12 mouse cellular contexts compared by ENCODE assay signal in genomic region chr6:48739780-48740055, GRCm38 (mm10). TPM values are rescaled to one million over a fixed set of nuclear protein-coding genes. Genes with fewer than 3 reads are reported as not detected.
A peak's percentile ranks its signal among the peaks of the same experiment; 100 is the strongest.
DNase-seq lines count a peak whose midpoint lies in the region; ATAC-seq and TF ChIP-seq lines count a peak whose summit lies in the region.
"Had no signal": no experiment of that assay in that cellular context is flagged by ENCODE, and none has a peak within 500 bp of the region (broad histone marks: within the 10 kb centered on the region; RNA-seq: fewer than 3 reads in every experiment).

No protein-coding gene starts in this region.

- no peak for ATAC-seq in kidney, embryonic 15.5 days (replicated peaks; ENCODE audit: low FRiP score)
- no peak for ATAC-seq in liver, embryonic 11.5 days (replicated peaks; ENCODE audit: low FRiP score)

- TF ChIP-seq POLR2A in thymus, adult 2 months (IDR thresholded peaks at IDR 0.05; ENCODE audit: control insufficient read depth, extremely low read depth, insufficient read depth, low read length, poor library complexity), result no peak

- H3K9me3 ChIP-seq in kidney, embryonic 15.5 days (replicated peaks), result no peaks in the 10 kb centered on the region
- H3K9me3 ChIP-seq in liver, embryonic 11.5 days (ENCODE audit: control insufficient read depth, low read length), result no peaks in the 10 kb centered on the region

- peak overlapping the region; percentile 1; the same call in 1 of the 2 replicates for H3K4me3 ChIP-seq in kidney, embryonic 15.5 days (replicated peaks)
- H3K4me3 ChIP-seq in thymus, adult 2 months (ENCODE audit: control insufficient read depth, insufficient read depth, low read length), result peak overlapping the region; percentile 48
- peak overlapping the region; percentile 15; the same call in 1 of the 2 replicates for H3K4me3 ChIP-seq in liver, embryonic 11.5 days (ENCODE audit: low read depth, low read length)

- H3K4me2 ChIP-seq in kidney, embryonic 15.5 days, result peak overlapping the region; percentile 86
- H3K4me2 ChIP-seq in liver, embryonic 11.5 days, result peak overlapping the region; percentile 43

- H3K27me3 ChIP-seq in kidney, embryonic 15.5 days, result peaks cover 32% of the 10 kb centered on the region
- H3K27me3 ChIP-seq in thymus, adult 2 months (ENCODE audit: control insufficient read depth, insufficient read depth, low read length), result no peaks in the 10 kb centered on the region
- no peaks in the 10 kb centered on the region for H3K27me3 ChIP-seq in liver, embryonic 11.5 days (replicated peaks; ENCODE audit: control insufficient read depth, insufficient read depth, low read length)

- H3K36me3 ChIP-seq in kidney, embryonic 15.5 days, result no peaks in the 10 kb centered on the region
- H3K36me3 ChIP-seq in thymus, adult 2 months (ENCODE audit: control insufficient read depth, insufficient read depth, low read length), result peaks cover 14% of the 10 kb centered on the region
- H3K36me3 ChIP-seq in liver, embryonic 11.5 days (ENCODE audit: control insufficient read depth, insufficient read depth, low read length), result no peaks in the 10 kb centered on the region

- 82% methylated on average over 3 of the region's 3 CpGs for WGBS in kidney, embryonic 15.5 days
- 9% methylated on average over 3 of the region's 3 CpGs for WGBS in thymus, adult 2 months
- 60% methylated on average over 3 of the region's 3 CpGs for WGBS in liver, embryonic 11.5 days

- no peak for TF ChIP-seq CTCF in thymus, adult 2 months (IDR thresholded peaks at IDR 0.05; ENCODE audit: borderline replicate concordance, control insufficient read depth, extremely low read depth, insufficient read depth, low read length, poor library complexity)

- H3K27ac ChIP-seq in kidney, embryonic 15.5 days, result 0 out of 2 replicates have a peak overlapping the region, but pooled peaks have one; percentile 69
- H3K27ac ChIP-seq in thymus, adult 2 months (ENCODE audit: control insufficient read depth, insufficient read depth, low read length), result peak overlapping the region; percentile 99
- no peak overlapping the region for H3K27ac ChIP-seq in liver, embryonic 11.5 days (ENCODE audit: low read depth, low read length)

- DNase-seq in kidney, adult 18-20 months, result no peak
- no peak for DNase-seq in thymus, adult 2 months
- no peak for DNase-seq in thymus, postnatal 25 days
- DNase-seq in liver, embryonic 11.5 days (ENCODE audit: low spot score), result no peak
- no peak for DNase-seq in urinary bladder, postnatal 36 days (ENCODE audit: low spot score in 2 of 2)
- DNase-seq in right cerebral cortex, postnatal 10 days (ENCODE audit: low spot score in 2 of 2), result no peak
- DNase-seq: adrenal gland, postnatal 10 days; cerebellum, adult 11 months; lung, postnatal 10 days; right cerebral cortex, postnatal 14 days had no signal

- peaks cover 24% of the 10 kb centered on the region for H3K4me1 ChIP-seq in kidney, embryonic 15.5 days
- H3K4me1 ChIP-seq in thymus, adult 2 months (replicated peaks; ENCODE audit: control insufficient read depth, insufficient read depth, low read length), result peaks cover 38% of the 10 kb centered on the region
- peaks cover 10% of the 10 kb centered on the region; the same call in 1 of the 2 replicates for H3K4me1 ChIP-seq in liver, embryonic 11.5 days (replicated peaks; ENCODE audit: control insufficient read depth, insufficient read depth, low read length)

- no peak overlapping the region for H3K9ac ChIP-seq in kidney, embryonic 15.5 days
- no peak overlapping the region for H3K9ac ChIP-seq in liver, embryonic 11.5 days (ENCODE audit: low read depth, low read length)

RNA-seq across cellular contexts. Expression of gene Gimap1, which starts 0.9 kb away (rescaled TPM):
- 32.4 and 33.1 TPM in 2 replicates for polyA plus RNA-seq in kidney, embryonic 15.5 days (2015; fragmentation: Nextera tagmentation; extraction: Ambion mirVana)
- polyA plus RNA-seq in thymus, adult 2 months (2012; rRNA removed), result 94.7 and 98.1 TPM in 2 replicates
- 14.1 and 15.4 TPM in 2 replicates for polyA plus RNA-seq in liver, embryonic 11.5 days (2014; fragmentation: Nextera tagmentation; extraction: Ambion mirVana)

RNA-seq across cellular contexts. Expression of gene Gimap5, which starts 6.3 kb away (rescaled TPM):
- polyA plus RNA-seq in kidney, embryonic 15.5 days (2015; fragmentation: Nextera tagmentation; extraction: Ambion mirVana), result 16.4 and 16.5 TPM in 2 replicates
- 34.0 and 35.3 TPM in 2 replicates for polyA plus RNA-seq in thymus, adult 2 months (2012; rRNA removed)
- 3.5 and 4.0 TPM in 2 replicates for polyA plus RNA-seq in liver, embryonic 11.5 days (2014; fragmentation: Nextera tagmentation; extraction: Ambion mirVana)

RNA-seq across cellular contexts. Expression of gene Gimap7, which starts 21.3 kb away (rescaled TPM):
- polyA plus RNA-seq in kidney, embryonic 15.5 days (2015; fragmentation: Nextera tagmentation; extraction: Ambion mirVana), result not detected in 2 replicates
- polyA plus RNA-seq in thymus, adult 2 months (2012; rRNA removed), result 3.8 and 6.3 TPM in 2 replicates
- polyA plus RNA-seq in liver, embryonic 11.5 days (2014; fragmentation: Nextera tagmentation; extraction: Ambion mirVana), result not detected in 2 replicates
- polyA plus RNA-seq: hindbrain, embryonic 11.5 days had no signal

RNA-seq across cellular contexts. Expression of gene Gm28053, which starts 21.3 kb away (rescaled TPM):
- 2.7 and 3.3 TPM in 2 replicates for polyA plus RNA-seq in kidney, embryonic 15.5 days (2015; fragmentation: Nextera tagmentation; extraction: Ambion mirVana)
- 0.36 and 0.88 TPM in 2 replicates for polyA plus RNA-seq in thymus, adult 2 months (2012; rRNA removed)
- polyA plus RNA-seq in liver, embryonic 11.5 days (2014; fragmentation: Nextera tagmentation; extraction: Ambion mirVana), result 0.77 and 2.2 TPM in 2 replicates
- polyA plus RNA-seq: hindbrain, embryonic 11.5 days had no signal

RNA-seq across cellular contexts. Expression of gene Gimap3, which starts 30.9 kb away (rescaled TPM):
- 0.08 TPM in 1 of 2 replicates, not detected in the other for polyA plus RNA-seq in kidney, embryonic 15.5 days (2015; fragmentation: Nextera tagmentation; extraction: Ambion mirVana)
- polyA plus RNA-seq in thymus, adult 2 months (2012; rRNA removed), result 48.2 and 61.3 TPM in 2 replicates
- polyA plus RNA-seq in liver, embryonic 11.5 days (2014; fragmentation: Nextera tagmentation; extraction: Ambion mirVana), result 0.08 TPM in 1 of 2 replicates, not detected in the other
